Mouse (Mus musculus) common myeloid progenitor, adult 5-6 weeks (primary cell): ENCODE results near the gene Kcnk6. TPM values are rescaled to one million over a fixed set of nuclear protein-coding genes. Genes with fewer than 3 reads are reported as not detected.
A peak's percentile ranks its signal among the peaks of the same experiment; 100 is the strongest.

ENCODE experiments used
- ATAC-seq: replicated peaks from 2 replicates; pipeline ENCODE4 v1.8.0; 2016; ENCODE audit warnings: low read depth, mild to moderate bottlenecking, moderate TSS enrichment, inconsistent platforms; ENCODE audit not compliant: poor library complexity, severe bottlenecking
- total RNA-seq: library from RNA; stranded (forward); fragments of 200-1000, 187-1606 nt; gene quantifications from 2 replicates; pipeline ENCODE4 v1.2.3, GENCODE M21; 2017

Gene Kcnk6
- 1.3 and 1.6 TPM in 2 replicates for total RNA-seq

DNA sequence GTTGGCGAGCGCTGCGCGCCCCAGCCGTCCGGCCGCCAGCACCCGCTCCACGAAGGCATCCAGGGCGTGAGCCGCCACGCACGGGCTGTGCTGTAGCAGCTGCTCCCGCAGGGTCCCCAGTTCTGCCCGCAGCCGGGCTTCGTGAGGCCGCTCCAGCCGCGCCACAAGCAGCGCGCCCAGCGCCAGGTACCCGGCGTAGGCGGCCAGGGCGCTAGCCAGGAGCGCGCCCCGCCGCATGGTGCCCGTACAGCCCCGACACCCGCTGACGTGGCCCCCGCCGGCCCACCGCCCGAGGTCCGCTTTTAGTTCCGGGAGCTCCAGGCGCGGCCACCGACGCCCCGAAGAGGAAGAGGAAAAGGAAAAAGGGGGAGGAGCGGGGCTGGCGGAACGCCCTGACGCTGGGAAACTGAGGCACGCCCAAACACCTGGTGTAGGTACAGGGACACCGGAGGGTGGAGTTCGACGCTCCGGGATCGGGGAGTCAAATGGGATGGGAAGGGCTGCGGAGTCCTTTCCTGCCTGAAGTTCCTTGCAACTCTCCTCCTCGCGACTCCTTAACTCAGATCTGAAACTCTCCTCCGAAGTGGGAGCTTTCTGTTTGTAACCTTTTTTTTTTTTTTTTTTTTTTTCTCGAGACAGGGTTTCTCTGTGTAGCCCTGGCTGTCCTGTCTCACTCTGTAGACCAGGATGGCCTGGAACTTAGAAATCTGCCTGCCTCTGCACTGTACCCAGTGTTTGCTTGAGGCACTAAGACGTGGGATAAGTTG is at the start of gene Kcnk6:
Kcnk6 (minus strand) TSS at position 269 of the 767 bp plus-strand sequence.
- ATAC-seq, result peak; percentile 30; the same call in 1 of the 2 replicates

- peak; percentile 65 for ATAC-seq
These were observed 49.1 kb upstream of the Kcnk6 start, which contains the start of gene Spint2 for GRCm38 (mm10) chr7:29281201-29282073. TSS of gene Spint2 (minus strand) at chr7:29281912.

DNA sequence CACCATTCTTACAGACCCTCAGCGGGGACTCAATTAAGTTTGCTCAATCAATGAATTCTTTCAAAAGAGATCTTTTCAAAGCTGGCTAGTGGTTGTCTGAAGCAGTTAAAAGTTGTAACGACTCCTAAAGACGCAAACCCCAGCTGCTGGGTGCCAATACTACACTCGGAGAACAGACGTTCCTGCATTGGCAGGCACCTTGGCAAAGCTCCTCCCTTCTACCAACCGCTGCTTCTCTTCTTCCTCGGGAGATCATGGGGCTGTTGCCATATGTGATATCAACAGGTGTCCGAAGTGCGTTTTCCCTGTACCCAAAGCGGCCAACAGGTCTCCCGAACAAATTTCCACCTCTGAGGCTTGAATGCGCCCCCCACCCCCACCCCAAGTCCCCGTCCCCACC is 48.5 kb upstream of the Kcnk6 start:
- peak; percentile 40; the same call in 1 of the 2 replicates for ATAC-seq

DNA sequence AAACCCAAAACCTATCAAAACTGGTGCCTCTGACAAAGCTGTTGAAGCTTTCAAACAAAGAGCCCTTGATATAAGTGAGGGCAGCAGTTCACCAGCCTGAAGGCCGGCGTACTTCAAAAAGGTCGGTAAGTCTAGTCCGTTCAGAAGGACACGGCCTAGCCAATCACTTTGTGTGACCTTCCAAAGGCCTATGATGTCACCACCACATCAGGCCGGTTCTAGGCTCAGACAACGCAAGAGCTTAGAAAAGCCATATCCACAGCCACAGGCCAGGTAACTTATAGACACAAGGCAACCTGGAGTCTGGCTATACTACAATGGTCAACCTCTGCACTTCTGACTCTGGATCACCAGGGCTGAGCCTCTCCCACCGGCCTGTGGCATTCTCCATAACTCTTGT is 47.6 kb upstream of the Kcnk6 start:
- ATAC-seq, result no peak

DNA sequence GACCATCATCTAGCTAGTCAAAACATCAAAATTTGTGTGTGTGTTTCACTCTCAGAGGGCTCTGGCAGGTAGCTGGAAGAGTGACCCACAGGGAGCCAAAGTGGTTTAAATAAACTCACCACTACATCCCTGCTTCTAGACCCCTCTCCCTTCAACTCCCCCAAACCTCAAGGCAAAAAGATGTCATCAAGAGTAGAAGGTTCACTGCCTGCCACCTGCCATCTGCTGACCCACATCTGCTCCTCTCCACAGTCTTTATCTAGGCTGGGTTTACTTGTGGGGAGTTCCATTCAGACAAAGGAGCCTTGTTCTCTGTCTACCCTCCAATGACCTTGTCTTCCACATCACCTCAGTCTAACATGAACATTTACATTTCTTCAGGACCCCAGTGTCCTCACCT is 46.9 kb upstream of the Kcnk6 start:
- no peak for ATAC-seq

- no peak for ATAC-seq
These were observed 45.2 kb upstream of the Kcnk6 start for GRCm38 (mm10) chr7:29277510-29277909.

- ATAC-seq, result no peak
These were observed 44.4 kb upstream of the Kcnk6 start for GRCm38 (mm10) chr7:29276715-29277114.

DNA sequence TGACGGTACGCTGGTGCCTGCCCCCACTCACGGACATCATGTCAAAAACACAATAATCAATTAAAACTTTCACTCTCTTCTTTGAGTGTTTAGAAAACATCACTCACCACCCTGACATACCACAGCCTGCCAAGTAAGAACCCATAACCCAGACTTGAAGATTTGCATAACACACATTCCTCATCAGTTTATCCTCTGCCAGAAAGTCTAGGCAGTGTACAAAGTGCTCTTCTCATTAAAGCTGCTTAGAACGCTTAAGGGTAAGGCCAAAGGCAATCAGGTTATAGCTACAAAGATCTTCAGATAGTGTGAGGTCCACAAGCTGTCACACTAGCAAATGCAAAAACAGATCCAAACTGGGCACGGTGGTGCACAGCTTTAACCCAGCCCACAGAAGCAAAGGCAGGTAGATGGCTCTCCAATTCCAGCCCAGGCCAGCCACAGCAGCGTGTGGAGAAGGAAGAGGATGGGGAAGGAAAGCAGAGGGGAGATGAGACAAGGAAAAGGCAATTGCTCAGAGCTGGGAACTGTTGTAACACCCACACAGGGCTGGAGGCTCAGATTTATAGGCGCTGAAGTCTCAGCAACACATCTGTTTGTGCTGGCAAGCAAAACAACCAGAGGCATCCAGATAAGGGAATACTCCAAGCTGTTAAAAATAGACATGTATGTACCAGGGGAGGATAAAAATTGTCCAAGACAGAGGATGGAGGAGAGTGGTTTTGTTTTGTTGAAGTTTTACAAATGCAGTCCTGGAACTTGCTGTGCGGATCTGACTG is 39.6 kb upstream of the Kcnk6 start:
- no peak for ATAC-seq

DNA sequence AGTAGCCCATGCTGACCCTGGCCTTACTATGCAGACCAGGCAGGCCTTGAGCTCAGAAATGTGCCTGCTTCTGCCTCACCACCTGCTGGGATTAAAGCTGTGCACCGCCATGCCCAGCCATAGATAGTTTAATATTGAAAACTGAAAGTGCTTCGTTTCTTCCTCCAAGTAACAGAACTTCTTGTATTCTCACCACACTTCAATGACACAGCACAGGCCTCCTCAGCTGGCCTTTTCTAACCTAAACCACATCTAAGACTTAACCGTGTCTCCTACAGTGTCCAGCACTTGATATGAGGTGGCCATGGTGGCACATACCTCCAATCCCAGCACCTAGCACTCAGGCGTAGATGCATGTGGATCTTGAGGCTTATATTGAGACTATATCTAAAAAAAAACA is 38.1 kb upstream of the Kcnk6 start:
- ATAC-seq, result peak; percentile 32; the same call in 1 of the 2 replicates

DNA sequence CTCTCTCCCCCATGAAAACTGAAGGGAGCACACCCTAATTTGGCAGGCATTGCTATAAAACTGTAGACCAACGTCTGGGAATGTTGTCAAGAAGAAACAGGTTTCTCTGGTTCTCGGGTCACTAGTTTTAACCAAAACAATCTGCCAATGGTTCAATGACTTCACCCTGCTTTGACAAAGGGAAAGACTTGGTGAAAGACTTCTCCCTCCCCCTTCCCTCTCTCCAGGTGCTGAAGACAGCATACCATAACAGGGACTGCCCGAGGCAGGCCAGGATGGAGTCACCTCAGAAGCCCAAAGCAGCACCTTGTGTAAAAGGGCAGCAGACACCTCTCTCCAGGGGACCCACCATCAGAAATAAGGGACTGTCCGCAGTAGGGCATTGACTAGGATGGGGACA is 34.6 kb upstream of the Kcnk6 start:
- no peak for ATAC-seq

- no peak for ATAC-seq
These were observed 33.3 kb upstream of the Kcnk6 start for GRCm38 (mm10) chr7:29265636-29266035.

GRCm38 (mm10) chr7:29263831-29264230 is 31.5 kb upstream of the Kcnk6 start:
- no peak for ATAC-seq

GRCm38 (mm10) chr7:29262151-29262550 is 29.8 kb upstream of the Kcnk6 start:
- ATAC-seq, result no peak

DNA sequence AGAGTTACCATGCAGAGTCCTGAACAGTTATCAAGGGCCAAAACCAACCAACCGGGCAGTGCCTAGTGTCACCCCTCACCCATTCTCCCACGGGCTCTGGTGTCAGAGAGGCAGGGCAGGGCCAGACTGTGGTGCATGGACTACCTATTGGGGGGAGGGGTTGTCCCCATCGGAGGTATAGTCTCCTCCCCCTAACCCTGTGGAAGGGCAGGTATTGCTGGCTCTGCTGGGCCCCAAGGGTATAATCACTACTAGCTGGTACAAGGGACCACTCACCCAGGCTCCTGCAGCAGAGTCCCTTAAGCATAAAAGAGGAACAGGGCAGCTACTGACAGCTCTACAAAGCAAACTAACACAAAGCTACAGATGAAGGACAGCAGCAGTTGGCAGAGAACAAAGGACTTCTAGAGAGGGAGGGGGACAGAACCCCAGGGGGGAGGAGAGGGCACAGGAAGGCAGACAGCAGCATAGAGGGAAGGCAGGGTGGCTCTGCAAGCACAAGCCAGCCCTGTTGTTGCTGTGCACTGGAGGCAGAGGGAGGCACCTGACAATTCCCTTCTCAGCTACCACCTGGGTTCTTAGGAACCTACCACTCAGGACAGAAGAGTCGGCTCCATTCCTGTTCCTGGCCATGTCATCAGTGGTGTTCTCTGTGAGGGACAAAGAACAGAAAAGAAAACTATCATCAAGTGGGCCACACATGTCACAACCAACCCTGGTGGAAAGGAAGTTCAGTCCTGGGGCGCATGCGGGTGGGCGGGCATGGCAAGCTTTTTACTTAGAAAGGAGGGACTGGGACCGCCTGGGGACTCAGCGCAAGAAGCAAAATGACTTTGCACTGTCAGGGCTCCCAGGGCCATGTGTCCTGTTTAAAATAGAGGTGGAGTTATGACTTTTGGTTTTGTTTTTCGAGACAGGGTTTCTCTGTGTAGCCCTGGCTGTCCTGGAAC is 27.7 kb upstream of the Kcnk6 start:
- no peak for ATAC-seq

DNA sequence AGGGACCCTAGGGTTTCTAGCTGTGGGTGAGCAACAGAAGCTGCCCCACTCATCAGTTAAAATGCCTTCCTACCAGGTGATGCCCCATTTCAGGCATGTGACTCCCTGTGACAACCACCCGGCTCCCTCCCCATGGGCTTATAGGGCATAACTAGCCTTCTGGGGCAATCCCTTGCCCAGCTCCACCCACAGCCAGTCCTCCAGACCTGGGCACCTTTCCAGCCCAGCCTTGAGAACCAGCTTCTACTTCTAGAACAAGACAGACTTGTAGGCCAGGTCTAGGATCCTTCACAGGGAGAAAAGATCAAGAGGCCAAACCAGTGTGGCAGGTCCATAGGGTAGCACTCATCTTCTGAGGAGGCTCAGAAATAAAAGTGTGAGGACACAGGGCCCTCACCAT is 25.1 kb upstream of the Kcnk6 start:
- ATAC-seq, result no peak

DNA sequence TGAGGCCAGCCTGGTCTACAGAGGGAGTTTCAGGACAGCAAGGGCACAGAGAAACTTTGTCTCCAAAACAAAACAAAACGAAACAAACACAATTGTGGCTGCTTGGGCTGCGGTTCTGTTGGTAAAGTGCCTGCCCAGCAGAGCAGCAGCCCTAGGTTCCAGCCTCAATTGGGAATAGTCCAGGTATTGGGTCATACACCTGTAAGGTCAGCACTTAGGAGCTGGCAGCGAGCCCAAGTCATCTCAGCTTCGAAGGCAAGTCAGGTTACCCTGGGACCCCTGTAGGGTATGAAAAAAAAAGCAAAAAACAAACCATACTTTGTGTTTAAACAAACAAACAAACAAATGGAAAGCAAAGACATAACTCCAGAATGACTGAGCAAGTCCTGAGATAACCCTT is 23.6 kb upstream of the Kcnk6 start:
- no peak for ATAC-seq

DNA sequence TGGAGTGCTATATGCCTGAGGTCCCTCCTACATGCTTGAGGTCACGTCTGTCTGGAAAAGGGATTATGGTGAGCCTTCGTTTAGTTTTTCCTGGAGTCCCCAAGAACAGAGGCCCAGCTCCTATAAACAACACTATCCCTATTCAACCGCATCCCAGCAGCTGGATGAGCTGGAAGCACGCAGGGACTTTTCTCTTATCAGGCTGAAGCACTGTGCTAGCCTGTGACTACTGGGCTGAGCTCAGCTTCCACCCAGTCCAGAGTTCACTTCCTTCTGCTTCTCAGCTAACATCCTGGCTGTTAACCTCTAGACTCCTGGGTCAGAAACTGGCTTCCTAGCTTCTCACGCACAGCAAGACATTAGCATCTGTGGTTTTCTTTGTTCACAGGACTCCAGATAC is 21.5 kb upstream of the Kcnk6 start:
- ATAC-seq, result peak; percentile 52; the same call in 1 of the 2 replicates

GRCm38 (mm10) chr7:29251166-29251565 is 18.9 kb upstream of the Kcnk6 start:
- no peak for ATAC-seq

DNA sequence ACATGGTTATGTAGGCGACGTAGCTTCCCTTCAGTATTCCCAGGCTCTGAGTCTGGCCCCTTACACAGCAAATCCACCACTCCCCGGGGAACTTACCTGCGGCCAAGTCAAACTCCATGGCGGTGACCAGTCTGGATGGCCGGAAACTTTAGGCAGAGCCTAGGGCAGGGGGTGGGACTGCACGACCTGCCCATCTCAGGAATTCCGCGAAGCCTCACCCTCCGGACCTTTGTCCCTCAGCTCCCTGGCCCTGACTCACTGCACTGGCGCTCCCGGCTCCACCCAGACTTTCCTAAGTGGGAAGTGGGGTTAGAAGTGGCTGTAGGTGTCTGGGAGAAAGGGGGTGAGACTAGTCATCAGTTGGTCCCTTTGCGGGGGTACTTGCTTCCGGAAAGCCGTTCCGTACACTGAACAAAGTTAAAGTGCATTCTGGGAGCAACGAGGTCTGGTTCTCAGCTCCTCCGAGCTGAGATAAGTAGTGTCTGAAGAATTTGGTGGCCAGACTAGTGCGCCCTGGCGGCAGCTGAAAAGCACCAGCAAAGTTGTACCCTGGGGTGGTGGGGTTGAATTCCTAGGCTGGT is 16.0 kb upstream of the Kcnk6 start, which contains the start of gene 2200002D01Rik:
2200002D01Rik (minus strand) TSS at position 206 of the 581 bp plus-strand sequence.
- ATAC-seq, result peak; percentile 34
